Mouse (Mus musculus) c-Kit-positive CD71-positive TER-119-positive erythroid progenitor cells, embryonic 14.5 days (primary cell): ENCODE data around the gene Mrps26.
"Not testable (repeated sequence)": the region's sequence is repeated elsewhere in the genome, so short reads cannot be mapped to it uniquely, and the experiment has no call there.

Source experiments
- DNase-seq: peaks from one replicate; pipeline ENCODE4 v3.0.0-alpha.2; 2013; ENCODE audit warnings: low spot score

The Mrps26 gene

GRCm38 (mm10) chr2:130576564-130576963 lies 13.0 kb downstream of the Mrps26 start:
- DNase-seq = not testable (repeated sequence)

GRCm38 (mm10) chr2:130577021-130577420 lies 13.5 kb downstream of the Mrps26 start:
- no peak for DNase-seq

DNA sequence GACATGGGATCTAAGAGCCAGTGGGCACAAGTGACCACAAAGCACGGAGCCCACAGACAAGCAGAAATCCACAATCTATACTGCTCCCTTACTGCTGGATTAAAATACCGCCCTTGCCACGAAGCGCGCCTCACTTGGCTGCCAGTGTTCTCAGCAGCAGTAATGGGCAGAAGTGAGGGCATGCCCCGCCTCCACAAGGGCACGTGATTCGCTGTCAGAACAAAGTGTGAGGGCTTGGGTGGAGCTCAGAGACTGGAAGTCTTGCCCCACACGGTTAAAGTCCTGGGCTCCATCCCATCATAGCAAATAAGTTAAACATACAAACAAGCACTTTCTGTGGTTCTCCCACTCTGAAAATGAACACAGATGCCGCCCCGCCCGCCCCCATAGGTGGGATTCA lies 14.1 kb downstream of the Mrps26 start:
- peak; percentile 40 for DNase-seq

GRCm38 (mm10) chr2:130578148-130578547 lies 14.6 kb downstream of the Mrps26 start:
- DNase-seq = peak; percentile 38

GRCm38 (mm10) chr2:130579791-130580190 lies 16.2 kb downstream of the Mrps26 start:
- DNase-seq = no peak

- no peak for DNase-seq
These were observed 17.7 kb downstream of the Mrps26 start for GRCm38 (mm10) chr2:130581201-130581600.

- DNase-seq = no peak
These were observed 19.0 kb downstream of the Mrps26 start, which contains the start of gene Avp for GRCm38 (mm10) chr2:130582552-130582951. Avp (minus strand) TSS chr2:130582554.

- DNase-seq = no peak
These were observed 20.5 kb downstream of the Mrps26 start for GRCm38 (mm10) chr2:130583902-130584560.

- no peak for DNase-seq
These were observed 22.5 kb downstream of the Mrps26 start for GRCm38 (mm10) chr2:130586016-130586415.

GRCm38 (mm10) chr2:130588373-130588772 lies 24.8 kb downstream of the Mrps26 start:
- no peak for DNase-seq

DNA sequence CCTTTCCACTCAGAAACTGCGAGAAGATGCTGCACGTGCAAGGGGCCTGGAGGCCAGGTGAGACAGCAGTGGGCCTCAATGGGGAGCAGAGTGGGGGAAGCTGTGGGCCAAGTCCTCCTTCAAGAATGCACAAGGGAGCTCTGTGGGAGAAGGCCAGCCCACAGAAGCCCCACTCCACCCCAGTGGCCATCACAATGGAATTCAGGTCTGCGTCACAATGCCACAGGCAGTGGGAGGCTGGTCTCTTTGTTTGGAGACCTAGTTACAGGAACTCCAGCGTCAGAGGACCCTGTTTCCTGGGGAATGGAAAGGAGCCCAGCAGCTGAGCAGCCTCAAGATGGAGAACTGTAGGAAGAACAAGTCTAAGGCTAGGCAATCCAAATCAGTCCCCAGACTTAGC lies 25.6 kb downstream of the Mrps26 start:
- no peak for DNase-seq

DNA sequence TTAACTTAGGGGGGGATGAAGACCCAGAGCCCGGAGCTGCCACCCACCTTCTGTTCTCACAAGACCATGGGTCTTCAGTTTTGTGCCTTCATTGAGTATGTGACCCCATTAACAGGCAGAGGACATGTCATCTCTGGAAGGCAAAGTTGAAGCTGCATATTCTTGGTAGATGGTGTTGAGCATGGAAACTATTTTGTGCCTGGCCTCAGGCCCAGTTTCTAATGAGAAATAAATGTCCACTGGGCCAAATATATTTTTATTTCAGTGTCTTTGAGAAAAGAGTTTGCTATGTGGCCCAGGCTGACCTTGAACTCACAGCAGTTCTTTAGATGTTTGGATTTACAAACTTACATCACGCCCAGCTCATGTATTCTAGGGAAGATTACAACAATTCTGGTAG lies 26.2 kb downstream of the Mrps26 start:
- DNase-seq = no peak

- DNase-seq = no peak
These were observed 27.5 kb downstream of the Mrps26 start for GRCm38 (mm10) chr2:130591016-130591415.

DNA sequence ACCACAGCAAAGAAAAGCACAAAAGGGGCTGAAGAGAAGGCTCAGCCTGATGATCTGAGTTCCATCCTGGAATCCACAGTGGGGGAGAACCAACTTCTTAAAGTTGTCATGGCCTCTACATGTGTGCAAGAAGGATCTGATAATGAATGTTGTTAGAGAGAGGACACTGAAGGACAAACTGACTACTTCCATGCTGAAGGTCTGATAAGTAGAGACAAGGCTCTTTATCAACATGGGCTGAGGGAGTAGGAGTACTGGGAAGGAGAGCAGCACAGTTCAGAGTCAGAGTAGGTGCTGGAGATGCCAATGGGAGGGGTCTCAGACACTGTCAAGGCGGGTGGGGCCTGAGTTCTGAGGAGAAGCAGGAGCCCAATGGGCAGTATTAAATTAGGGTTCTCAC lies 32.1 kb downstream of the Mrps26 start:
- DNase-seq = no peak

DNA sequence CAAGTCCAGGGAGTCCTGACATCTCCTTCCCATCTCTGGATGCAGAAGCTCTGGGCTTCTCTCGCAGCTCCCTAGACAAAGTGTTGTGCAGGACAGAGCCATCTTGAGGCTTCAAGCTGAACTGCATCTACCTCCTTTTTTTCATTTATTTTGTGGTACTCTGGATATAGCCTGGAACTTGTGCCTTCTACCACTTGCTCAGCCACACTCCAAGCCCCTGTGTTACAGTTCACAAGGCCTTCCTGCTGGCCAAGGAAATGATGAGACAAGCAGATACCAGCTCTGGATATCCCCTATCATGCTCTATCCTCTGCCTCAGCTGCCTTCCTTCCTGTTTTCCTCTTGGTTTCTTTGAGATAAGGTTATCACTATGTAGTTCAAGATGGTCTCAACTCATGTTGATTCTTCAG lies 34.1 kb downstream of the Mrps26 start:
- DNase-seq = no peak

DNA sequence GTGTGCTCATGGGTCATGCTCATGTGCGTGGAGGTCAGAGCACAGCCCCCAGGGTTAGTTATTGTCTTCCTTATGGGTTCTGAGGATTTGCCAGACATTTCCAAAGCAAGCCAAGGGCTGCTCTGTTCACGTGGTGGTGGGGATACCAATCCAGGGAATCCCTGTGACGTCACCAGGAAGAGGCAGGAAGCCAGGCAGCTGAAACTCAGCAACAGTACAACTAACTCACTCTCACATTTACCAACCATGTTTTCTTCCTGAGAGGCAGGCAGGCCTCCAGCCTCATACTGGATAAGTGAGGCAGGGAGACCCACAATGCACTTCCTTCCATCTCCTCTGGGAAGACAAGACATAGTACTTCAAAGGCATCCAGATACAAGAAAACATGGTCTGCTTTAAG lies 34.9 kb downstream of the Mrps26 start:
- DNase-seq = no peak

- no peak for DNase-seq
These were observed 38.7 kb downstream of the Mrps26 start for GRCm38 (mm10) chr2:130602195-130602594.

DNA sequence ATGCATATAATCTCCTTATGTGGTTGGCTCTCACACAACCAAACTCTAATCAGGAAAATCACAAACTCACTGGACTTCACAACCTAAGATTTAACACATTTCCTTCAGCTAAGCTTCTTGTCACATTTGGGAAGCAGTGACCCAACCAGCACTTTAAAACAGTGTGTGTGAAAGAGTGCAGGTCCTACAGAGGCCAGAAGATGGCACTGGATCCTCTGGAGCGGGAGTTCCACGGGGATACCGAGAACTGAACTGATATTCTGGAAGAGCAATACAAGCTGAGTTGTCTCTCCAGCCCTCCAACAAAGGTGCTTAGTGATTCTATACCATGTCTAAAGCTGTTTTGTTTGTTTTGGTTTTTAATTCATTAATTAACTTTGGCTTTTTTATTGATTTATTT lies 49.5 kb downstream of the Mrps26 start:
- DNase-seq = peak; percentile 16
